Mouse (Mus musculus) urinary bladder, adult 2 months (tissue): ENCODE results near the gene Pdcd1lg2. TPM values are rescaled to one million over a fixed set of nuclear protein-coding genes. Genes with fewer than 3 reads are reported as not detected.

ENCODE experiments used
- DNase-seq: peaks from one replicate; pipeline ENCODE4 v3.0.0; 2022; ENCODE audit warnings: low spot score
- polyA plus RNA-seq: library from polyadenylated mRNA; depleted of rRNA; stranded (reverse); fragments of >200 nt; gene quantifications from 2 replicates; pipeline ENCODE4 v1.2.3, GENCODE M21; 2012; rRNA removed

The Pdcd1lg2 gene
- polyA plus RNA-seq, 1 experiment, result 0.12 TPM

DNA sequence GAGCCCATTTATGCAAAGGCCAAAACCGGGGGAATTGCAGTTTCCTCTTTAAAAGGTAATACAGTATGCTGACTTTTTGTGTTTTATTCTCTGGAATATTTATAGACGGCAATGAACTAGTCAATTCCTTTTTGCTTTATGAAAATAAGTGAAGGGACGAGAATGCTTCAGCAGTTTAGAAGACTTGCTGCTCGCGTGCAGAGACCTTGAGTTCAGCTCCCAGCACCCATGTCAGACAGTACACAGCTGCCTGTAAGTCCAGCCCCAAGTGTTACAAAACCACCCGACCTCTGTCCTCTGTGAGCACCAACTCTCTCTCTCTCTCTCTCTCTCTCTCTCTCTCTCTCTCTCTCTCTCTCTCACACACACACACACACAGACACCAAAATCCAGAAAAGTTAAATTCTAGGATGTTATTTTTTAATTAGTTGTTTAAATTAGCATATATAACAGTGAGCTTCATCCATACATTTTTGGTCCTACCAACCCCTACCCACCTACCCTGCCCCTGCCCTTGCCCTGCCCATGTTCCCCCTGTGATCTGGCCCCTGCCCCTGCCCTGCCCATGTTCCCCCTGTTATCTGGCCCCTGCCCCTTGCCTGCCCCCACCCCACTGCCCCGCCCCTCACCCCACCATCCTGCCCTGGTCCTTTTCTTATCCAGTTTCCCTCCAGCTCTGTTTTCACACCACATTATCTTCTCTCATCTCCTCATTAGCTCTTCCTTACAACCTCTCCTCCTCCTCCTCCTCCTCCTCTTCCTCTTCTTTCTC lies 86.3 kb downstream of the Pdcd1lg2 start:
- no peak for DNase-seq

DNA sequence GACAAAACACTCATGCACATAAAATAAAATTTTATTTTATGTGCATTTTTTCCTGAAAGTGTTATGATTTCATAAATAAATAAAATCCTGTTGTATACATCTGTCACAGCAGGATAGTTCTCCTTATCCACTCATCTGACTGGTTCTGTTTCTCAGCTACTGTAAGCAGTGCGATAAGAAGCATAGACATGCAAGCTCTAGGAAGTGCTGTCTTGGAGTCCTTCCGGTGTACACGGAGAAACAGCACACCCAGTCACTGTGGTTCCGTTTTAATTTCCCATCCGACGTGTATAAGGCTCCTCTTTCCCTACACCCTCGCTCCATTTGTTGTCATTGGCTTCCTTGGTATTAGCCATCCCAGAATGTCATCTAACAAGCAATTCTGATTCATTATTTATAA lies 87.2 kb downstream of the Pdcd1lg2 start:
- no peak for DNase-seq

DNA sequence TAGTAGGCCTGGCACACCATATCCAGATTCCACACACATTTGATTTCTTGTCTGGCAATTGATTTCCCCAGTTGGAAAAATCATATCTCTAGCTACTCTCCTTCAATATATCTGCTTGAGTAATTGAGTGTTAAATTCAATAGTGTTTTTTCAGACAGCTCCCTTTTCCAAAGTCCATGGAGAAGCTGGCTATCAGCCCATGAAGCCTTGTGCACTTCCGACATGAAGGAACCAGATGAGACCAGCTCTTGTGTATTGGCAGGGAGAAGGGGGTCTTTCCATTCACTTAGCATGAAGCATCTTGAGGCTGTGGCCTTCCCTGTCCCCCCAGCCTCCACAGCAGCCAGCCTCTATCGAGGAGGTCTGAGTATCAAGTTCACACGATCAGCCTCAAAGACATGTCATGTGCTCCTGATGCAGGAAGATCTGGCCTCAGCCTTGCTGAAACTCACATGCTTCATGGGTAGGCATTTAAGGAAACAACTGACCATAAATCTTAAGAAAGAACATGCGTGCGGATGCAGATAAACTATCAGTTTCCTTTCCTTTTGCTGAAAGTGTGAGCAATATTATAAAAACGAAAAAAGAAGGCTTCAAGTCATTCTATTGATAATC lies 88.2 kb downstream of the Pdcd1lg2 start:
- no peak for DNase-seq

DNA sequence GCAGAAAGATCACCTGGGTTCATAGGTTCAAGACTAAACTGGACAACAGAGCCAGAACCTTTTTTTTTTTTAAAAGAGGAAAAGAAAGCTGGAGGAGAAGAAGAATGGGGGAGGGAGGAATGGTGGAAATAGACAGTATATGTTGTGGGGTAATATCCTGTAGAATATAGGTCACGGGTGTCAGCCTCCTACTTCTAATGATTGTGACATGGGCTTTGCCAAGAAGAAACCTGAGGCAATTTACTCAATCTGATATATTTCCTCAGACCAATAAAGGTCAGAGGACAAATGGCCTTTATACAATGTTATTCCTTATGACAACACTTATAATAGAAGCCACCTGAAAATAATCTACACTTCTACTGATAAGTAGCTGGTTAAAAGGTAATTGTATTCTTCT lies 89.6 kb downstream of the Pdcd1lg2 start:
- no peak for DNase-seq

DNA sequence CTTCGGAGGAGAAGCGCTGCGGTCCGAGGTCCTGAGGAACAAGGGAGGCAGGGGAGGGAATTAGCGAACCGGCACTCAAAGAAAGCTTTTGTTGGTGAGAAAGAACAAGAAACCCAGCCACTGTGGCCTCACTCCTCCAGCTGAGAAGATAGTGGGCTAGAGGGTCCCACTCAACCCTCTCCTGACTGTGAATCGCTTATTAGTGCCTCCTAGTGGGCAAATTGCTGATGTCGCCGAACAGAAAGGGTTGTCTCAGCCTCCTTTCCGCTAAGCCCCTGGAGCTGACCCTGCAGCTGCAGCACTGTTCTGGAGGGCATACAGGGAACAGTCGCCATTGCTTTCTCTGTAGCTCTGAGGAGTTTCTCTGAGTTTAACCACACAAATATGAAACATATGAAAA lies 90.4 kb downstream of the Pdcd1lg2 start:
- DNase-seq, result no peak

DNA sequence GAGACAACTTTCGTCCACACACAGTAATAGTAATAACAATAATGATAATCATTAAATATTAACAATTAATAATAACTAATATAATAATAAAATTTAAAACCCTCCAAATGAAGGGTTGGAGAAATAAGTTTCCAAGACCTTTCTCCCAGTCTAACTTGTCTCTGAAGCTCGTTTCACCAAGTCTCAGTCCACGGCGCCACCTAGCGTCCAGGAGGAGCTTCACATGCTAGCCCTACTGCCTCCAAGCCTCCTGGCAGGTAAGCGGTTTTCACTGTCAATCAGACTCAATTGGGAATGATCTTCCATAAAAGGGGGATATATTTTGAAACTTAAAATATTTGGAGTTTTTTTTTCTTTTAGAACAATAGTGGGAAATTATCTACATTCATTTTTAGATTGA lies 90.8 kb downstream of the Pdcd1lg2 start:
- peak; percentile 61 for DNase-seq

DNA sequence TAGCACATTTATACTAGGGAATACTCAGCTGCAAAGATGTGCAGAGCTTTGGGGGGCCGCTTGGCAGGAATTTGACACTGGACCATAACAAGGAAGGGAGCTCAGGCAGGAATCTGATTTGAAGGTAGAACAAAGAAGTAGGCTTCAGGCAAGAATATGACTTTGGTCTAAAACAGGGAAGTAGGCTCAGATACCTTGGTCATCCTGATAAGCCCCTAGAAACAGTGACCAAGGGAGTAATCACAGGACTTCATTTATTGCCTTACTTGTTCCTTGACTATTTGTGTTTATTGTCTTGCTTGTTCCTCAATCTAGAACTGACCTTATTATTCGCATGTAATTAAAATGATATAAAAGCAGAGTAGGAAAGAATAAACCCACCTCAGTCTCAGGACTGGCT lies 93.4 kb downstream of the Pdcd1lg2 start:
- no peak for DNase-seq

DNA sequence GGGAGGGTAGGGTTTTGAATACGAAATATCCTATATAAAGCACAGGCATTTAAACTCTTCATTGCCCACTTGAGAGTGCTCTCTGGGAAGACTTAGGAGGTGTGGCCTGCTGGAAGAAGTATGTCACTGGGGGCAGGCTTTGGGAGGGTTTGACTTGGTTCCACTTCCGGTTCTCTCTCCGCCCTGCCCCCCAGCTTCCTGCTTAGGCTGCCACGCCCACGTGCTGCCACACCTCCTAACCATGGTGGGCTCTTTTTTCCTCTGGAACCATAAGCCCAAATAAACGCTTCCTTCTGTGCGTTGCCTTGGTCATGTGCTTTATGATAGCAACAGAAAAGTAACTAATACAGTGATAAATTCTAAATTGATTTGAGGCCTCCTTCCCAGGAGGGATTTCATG lies 94.9 kb downstream of the Pdcd1lg2 start:
- no peak for DNase-seq

DNA sequence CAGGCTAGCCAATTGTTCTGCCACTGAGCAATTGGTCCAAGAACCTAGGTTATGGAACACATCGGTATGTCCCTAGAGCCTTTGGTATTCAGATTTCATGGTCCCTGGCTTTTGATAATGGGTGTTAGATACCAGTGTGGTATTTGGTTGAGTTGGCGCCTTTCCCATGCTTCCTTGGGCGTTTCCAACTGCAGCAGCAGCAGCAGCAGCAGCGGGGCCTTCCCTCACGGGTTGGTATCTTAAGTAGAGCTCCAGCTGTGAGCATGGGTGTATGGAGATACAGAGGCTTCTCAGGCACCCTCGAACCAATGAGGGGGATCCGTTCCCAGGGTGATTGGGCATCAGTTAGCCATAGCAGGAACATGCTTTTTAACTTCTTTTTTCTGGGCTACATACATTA lies 97.5 kb downstream of the Pdcd1lg2 start:
- no peak for DNase-seq

DNA sequence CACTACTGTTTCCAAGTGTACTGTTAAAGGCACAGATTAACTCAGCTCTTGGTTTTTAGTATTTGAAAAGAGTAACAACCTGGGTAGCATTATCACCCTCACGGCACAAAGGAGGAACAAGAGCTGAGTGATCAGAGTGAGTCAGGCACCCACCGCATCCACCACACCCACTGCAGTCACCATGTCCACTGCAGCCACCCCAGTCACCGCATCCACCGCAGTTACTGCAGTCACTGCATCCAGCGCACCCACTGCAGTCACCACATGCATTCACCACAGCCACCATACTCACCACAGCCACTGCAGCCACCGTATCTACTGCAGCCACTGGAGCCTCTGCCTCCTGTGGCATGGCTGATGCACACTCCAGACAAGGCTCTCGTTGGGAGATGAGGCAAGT lies 99.1 kb downstream of the Pdcd1lg2 start:
- no peak for DNase-seq

DNA sequence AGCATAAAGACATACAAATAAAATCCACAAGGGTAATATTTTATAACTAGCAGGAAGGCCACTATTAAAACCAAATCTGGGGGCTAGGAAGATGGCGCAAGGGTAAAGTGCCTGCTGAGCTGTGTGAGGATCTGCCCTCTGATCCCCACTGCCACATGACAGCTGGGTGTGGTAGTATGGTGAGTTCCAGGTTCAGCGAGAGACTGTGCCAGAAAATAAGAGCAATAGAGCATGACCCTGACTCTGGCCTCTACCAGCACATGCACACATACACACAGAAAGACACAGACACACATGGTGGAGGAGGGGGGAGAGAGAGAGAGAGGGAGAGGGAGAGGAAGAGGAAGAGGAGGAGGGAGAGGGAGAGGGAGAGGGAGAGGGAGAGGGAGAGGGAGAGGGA lies 101.1 kb downstream of the Pdcd1lg2 start:
- no peak for DNase-seq

DNA sequence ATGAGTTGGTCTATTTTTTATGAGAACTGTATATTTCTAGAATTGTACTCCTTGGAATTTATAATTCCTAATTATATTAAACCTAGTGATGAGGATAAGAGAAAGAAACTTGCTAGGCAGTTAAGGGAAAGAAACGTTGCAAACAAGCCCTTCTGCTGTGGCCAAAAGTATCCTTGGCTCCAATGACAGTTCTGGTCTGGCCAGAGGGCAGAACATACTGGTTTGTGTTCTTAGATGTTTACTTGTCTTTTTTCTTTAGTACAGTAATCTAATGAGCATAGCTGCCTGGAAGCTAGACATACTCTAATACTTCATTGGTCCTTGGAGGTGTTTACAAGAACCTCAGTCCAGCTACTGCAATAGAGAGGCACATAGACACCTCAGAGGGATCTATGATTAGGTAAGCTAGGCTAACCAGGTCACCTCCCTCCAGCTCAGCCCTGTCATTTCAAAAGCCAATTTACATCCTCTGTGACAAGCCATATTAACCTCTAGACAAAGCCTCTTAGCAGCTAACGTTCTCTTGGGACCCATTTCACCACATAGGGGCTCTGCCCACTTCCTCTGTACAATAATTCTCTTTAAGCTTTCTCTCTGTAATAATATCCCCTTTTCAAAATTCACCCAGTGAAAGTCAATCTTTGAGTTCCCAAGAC lies 102.5 kb downstream of the Pdcd1lg2 start:
- no peak for DNase-seq

DNA sequence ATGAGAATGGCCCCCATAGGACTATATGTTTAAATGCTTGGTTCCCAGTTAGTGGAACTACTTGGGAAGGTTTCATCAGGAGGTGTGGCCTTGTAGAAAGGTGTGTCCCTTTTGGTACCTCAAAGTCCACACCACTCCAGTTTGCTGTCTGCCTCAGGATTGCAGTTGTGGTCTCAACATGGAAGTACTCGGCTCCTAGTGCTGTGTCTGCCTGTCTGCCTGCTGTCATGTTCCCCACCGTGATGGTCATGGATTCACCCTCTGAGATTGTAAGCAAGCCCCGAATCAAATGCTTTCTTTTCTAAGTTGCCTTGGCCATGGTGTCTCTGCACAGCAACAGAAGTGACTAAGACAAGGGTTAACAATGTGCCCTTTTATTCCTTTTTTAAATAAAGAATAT lies 103.4 kb downstream of the Pdcd1lg2 start:
- no peak for DNase-seq

DNA sequence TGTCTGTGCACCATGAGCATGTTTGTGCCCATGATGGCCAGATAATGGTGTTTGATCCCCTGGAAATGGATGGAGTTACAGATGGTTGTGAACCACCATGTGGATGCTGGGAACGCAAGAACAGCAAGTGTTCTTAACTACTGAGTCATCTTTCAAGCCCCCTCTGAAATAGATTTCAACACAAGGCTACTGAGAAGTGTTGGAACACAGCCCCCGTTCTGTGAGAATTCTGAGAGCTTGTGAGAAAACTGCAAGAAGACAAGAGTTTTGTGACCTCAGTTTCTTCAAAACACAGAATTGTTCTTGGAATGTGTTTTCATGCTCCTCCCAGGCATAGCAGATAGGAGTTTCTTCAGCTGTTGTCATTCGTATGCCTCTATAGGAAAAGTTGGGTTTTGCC lies 104.7 kb downstream of the Pdcd1lg2 start:
- DNase-seq, result no peak

DNA sequence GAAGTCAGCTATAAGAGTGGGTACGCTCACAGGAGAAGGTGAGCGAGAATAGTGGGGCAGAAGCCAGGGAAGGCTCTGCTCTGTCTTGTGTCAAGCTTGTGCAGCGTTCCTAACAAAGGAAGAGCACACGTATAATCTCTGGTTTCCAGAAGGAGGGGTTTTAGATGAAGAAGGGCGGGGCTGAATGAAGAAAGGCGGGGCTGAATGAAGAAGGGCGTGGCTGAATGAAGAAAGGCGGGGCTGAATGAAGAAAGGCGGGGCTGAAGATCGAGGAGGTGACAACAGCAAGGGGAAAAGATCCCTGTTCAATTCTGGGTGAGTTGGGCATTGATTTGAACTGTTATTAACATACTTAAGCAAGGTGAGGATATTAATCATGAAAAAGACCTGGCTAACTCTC lies 105.3 kb downstream of the Pdcd1lg2 start:
- DNase-seq, result no peak

DNA sequence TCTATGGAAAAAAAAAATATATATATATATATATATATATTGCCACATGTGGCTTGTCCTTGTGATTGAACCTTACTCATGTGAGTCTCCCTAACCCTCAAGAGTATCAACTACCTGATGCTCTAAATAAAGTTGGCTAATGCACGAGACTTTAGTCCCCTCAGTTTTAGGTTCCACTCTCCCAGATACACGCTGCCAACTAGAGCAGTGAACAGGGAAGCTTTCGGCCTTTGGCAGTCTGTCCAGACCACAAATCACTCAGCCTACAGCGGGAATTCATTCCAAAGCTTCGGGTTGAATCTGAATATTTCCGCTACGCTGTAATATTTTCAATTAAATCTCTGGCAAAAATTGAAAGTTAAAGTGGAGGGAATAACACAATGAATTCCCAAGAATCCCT lies 107.7 kb downstream of the Pdcd1lg2 start:
- DNase-seq, result no peak

DNA sequence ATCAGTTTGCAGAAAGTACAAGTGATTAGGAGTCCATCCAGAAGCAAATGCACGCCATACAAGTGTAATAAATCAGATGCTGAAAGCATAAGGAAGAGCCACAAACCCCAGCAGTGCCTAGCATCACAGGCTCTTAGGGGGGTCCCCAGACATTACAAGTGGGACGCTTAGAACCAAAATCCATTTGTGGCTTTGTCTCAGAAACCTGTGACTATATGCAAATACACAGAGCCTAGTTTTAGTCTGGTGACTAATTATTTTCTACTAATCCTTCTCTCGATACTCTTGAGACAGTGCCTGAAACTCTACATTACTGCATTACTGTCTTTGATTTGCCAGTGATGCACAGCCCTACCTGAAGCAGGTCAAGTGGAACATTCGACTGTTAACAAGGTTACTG lies 108.2 kb downstream of the Pdcd1lg2 start:
- DNase-seq, result no peak

Other genes starting within 250 kb of the Pdcd1lg2 start
- gene Jak2, start 159.1 kb upstream of the Pdcd1lg2 start, polyA plus RNA-seq, result 35.5 and 35.8 TPM in 2 replicates
- 8.4 and 10.0 TPM in 2 replicates for gene Insl6, start 85.6 kb upstream of the Pdcd1lg2 start, polyA plus RNA-seq
- 0.24 and 0.65 TPM in 2 replicates for gene Rln1, start 76.2 kb upstream of the Pdcd1lg2 start, polyA plus RNA-seq
- gene Plgrkt, start 43.5 kb upstream of the Pdcd1lg2 start, polyA plus RNA-seq, result 88.9 and 108 TPM in 2 replicates
- 4.3 and 6.8 TPM in 2 replicates for gene Cd274, start 43.5 kb upstream of the Pdcd1lg2 start, polyA plus RNA-seq
- 11.7 and 14.2 TPM in 2 replicates for gene Ric1, start 111.4 kb downstream of the Pdcd1lg2 start, polyA plus RNA-seq
- 175 and 192 TPM in 2 replicates for gene Ermp1, start 237.5 kb downstream of the Pdcd1lg2 start, polyA plus RNA-seq